Mouse (Mus musculus): ENCODE results near the gene Nup133. TPM values are rescaled to one million over a fixed set of nuclear protein-coding genes. Genes with fewer than 3 reads are reported as not detected.
"Not testable (repeated sequence)": the region's sequence is repeated elsewhere in the genome, so short reads cannot be mapped to it uniquely, and the experiment has no call there.

The Nup133 gene
- polyA plus RNA-seq, 1 experiment from 2014 or later = 34.5 TPM

- Histone ChIP-seq H3K36me3 (ENCODE audit: insufficient read depth, low read length) (no peaks in the 10 kb centered on the region), H3K9ac (replicated peaks; ENCODE audit: low read length) (peak overlapping the region; percentile 80; the same call in 1 of the 2 replicates), H3K27me3 (ENCODE audit: insufficient read depth, low read length) (no peaks in the 10 kb centered on the region), H3K9me3 (ENCODE audit: low read length) (no peaks in the 10 kb centered on the region), H3K27ac (ENCODE audit: low read length) (no peak overlapping the region), H3K4me2 (replicated peaks; ENCODE audit: low read depth, low read length) (peak overlapping the region; percentile 96), H3K4me1 (ENCODE audit: insufficient read depth, low read length) (peaks cover 20% of the 10 kb centered on the region), H3K4me3 (ENCODE audit: low read length) (peak overlapping the region; percentile 82)
- ATAC-seq (ENCODE audit: low FRiP score, low TSS enrichment) = no peak
- 20% methylated on average over 4 of the region's 4 CpGs for WGBS
These were observed 32.6 kb upstream of the Nup133 start for GRCm38 (mm10) chr8:123981674-123982073.

GRCm38 (mm10) chr8:123980239-123980638 is 31.2 kb upstream of the Nup133 start:
- Histone ChIP-seq H3K36me3 (ENCODE audit: insufficient read depth, low read length) (no peaks in the 10 kb centered on the region), H3K27ac (ENCODE audit: low read length) (no peak overlapping the region), H3K9ac (replicated peaks; ENCODE audit: low read length) (no peak overlapping the region), H3K9me3 (ENCODE audit: low read length) (no peaks in the 10 kb centered on the region), H3K27me3 (ENCODE audit: insufficient read depth, low read length) (no peaks in the 10 kb centered on the region), H3K4me1 (ENCODE audit: insufficient read depth, low read length) (peaks cover 20% of the 10 kb centered on the region), H3K4me2 (replicated peaks; ENCODE audit: low read depth, low read length) (no peak overlapping the region), H3K4me3 (ENCODE audit: low read length) (no peak overlapping the region)
- WGBS = 68% methylated on average over 4 of the region's 4 CpGs
- no peak for ATAC-seq (ENCODE audit: low FRiP score, low TSS enrichment)

GRCm38 (mm10) chr8:123978926-123979325 is 29.9 kb upstream of the Nup133 start:
- Histone ChIP-seq H3K9me3 (ENCODE audit: low read length) (no peaks in the 10 kb centered on the region), H3K27me3 (ENCODE audit: insufficient read depth, low read length) (no peaks in the 10 kb centered on the region), H3K27ac (ENCODE audit: low read length) (no peak overlapping the region; the same call in 1 of the 2 replicates), H3K9ac (replicated peaks; ENCODE audit: low read length) (0 out of 2 replicates have a peak overlapping the region, but pooled peaks have one; percentile 5), H3K4me3 (ENCODE audit: low read length) (no peak overlapping the region), H3K4me1 (ENCODE audit: insufficient read depth, low read length) (peaks cover 20% of the 10 kb centered on the region), H3K36me3 (ENCODE audit: insufficient read depth, low read length) (no peaks in the 10 kb centered on the region), H3K4me2 (replicated peaks; ENCODE audit: low read depth, low read length) (no peak overlapping the region)
- no peak for ATAC-seq (ENCODE audit: low FRiP score, low TSS enrichment)
- WGBS = 70% methylated on average over 8 of the region's 8 CpGs

- no peak for ATAC-seq (ENCODE audit: low FRiP score, low TSS enrichment)
- Histone ChIP-seq H3K4me1 (ENCODE audit: insufficient read depth, low read length) (peaks cover 16% of the 10 kb centered on the region), H3K4me3 (ENCODE audit: low read length) (no peak overlapping the region), H3K9me3 (ENCODE audit: low read length) (no peaks in the 10 kb centered on the region), H3K27me3 (ENCODE audit: insufficient read depth, low read length) (no peaks in the 10 kb centered on the region), H3K27ac (ENCODE audit: low read length) (peak overlapping the region; percentile 32; the same call in 1 of the 2 replicates), H3K4me2 (replicated peaks; ENCODE audit: low read depth, low read length) (no peak overlapping the region), H3K36me3 (ENCODE audit: insufficient read depth, low read length) (no peaks in the 10 kb centered on the region), H3K9ac (replicated peaks; ENCODE audit: low read length) (0 out of 2 replicates have a peak overlapping the region, but pooled peaks have one; percentile 5)
- 46% methylated on average over 14 of the region's 14 CpGs for WGBS
These were observed 29.2 kb upstream of the Nup133 start for GRCm38 (mm10) chr8:123978166-123978838.

- Histone ChIP-seq H3K9me3 (ENCODE audit: low read length) (no peaks in the 10 kb centered on the region), H3K4me2 (replicated peaks; ENCODE audit: low read depth, low read length) (no peak overlapping the region), H3K27ac (ENCODE audit: low read length) (no peak overlapping the region), H3K36me3 (ENCODE audit: insufficient read depth, low read length) (no peaks in the 10 kb centered on the region), H3K27me3 (ENCODE audit: insufficient read depth, low read length) (no peaks in the 10 kb centered on the region), H3K4me1 (ENCODE audit: insufficient read depth, low read length) (peaks cover 15% of the 10 kb centered on the region; the same call in 1 of the 2 replicates), H3K9ac (replicated peaks; ENCODE audit: low read length) (no peak overlapping the region), H3K4me3 (ENCODE audit: low read length) (no peak overlapping the region)
- 85% methylated on average over 4 of the region's 4 CpGs for WGBS
- ATAC-seq (ENCODE audit: low FRiP score, low TSS enrichment) = no peak
These were observed 28.4 kb upstream of the Nup133 start for GRCm38 (mm10) chr8:123977499-123977898.

- no peak for ATAC-seq (ENCODE audit: low FRiP score, low TSS enrichment)
These were observed 24.4 kb upstream of the Nup133 start for GRCm38 (mm10) chr8:123973495-123973894.

GRCm38 (mm10) chr8:123966896-123967295 is 17.8 kb upstream of the Nup133 start:
- no peaks in the 10 kb centered on the region for H3K27me3 ChIP-seq (ENCODE audit: insufficient read depth, low read length)
- no peak overlapping the region for H3K4me2 ChIP-seq (replicated peaks; ENCODE audit: low read depth, low read length)
- no peak overlapping the region for H3K4me3 ChIP-seq (ENCODE audit: low read length)
- H3K36me3 ChIP-seq (ENCODE audit: insufficient read depth, low read length) = peaks cover 6% of the 10 kb centered on the region
- H3K4me1 ChIP-seq (ENCODE audit: insufficient read depth, low read length) = no peaks in the 10 kb centered on the region
- 57% methylated on average over 2 of the region's 2 CpGs for WGBS
- no peak overlapping the region for H3K27ac ChIP-seq (ENCODE audit: low read length)
- no peak for ATAC-seq (ENCODE audit: low FRiP score, low TSS enrichment)
- no peak overlapping the region for H3K9ac ChIP-seq (replicated peaks; ENCODE audit: low read length)
- H3K9me3 ChIP-seq (ENCODE audit: low read length) = no peaks in the 10 kb centered on the region

More at GRCm38 (mm10) chr8:123973495-123973894, 24.4 kb upstream of the Nup133 start:
- Histone ChIP-seq H3K36me3 (ENCODE audit: insufficient read depth, low read length) (peaks cover 2% of the 10 kb centered on the region; the same call in 1 of the 2 replicates), H3K4me1 (ENCODE audit: insufficient read depth, low read length) (no peaks in the 10 kb centered on the region), H3K4me3 (ENCODE audit: low read length) (no peak overlapping the region), H3K27me3 (ENCODE audit: insufficient read depth, low read length) (no peaks in the 10 kb centered on the region), H3K27ac (ENCODE audit: low read length) (no peak overlapping the region), H3K4me2 (replicated peaks; ENCODE audit: low read depth, low read length) (no peak overlapping the region), H3K9ac (replicated peaks; ENCODE audit: low read length) (no peak overlapping the region), H3K9me3 (ENCODE audit: low read length) (no peaks in the 10 kb centered on the region)
- WGBS = 57% methylated on average over 1 of the region's 1 CpGs

- no peak overlapping the region for H3K4me2 ChIP-seq (replicated peaks; ENCODE audit: low read depth, low read length)
- no peaks in the 10 kb centered on the region for H3K27me3 ChIP-seq (ENCODE audit: insufficient read depth, low read length)
- no peak overlapping the region for H3K9ac ChIP-seq (replicated peaks; ENCODE audit: low read length)
- 76% methylated on average over 1 of the region's 1 CpGs for WGBS
- no peaks in the 10 kb centered on the region for H3K9me3 ChIP-seq (ENCODE audit: low read length)
- H3K4me1 ChIP-seq (ENCODE audit: insufficient read depth, low read length) = no peaks in the 10 kb centered on the region
- no peak overlapping the region for H3K27ac ChIP-seq (ENCODE audit: low read length)
- no peak for ATAC-seq (ENCODE audit: low FRiP score, low TSS enrichment)
- H3K36me3 ChIP-seq (ENCODE audit: insufficient read depth, low read length) = peaks cover 24% of the 10 kb centered on the region
- no peak overlapping the region for H3K4me3 ChIP-seq (ENCODE audit: low read length)
These were observed 12.3 kb upstream of the Nup133 start for GRCm38 (mm10) chr8:123961371-123961770.

- not testable (repeated sequence) for H3K4me1 ChIP-seq (ENCODE audit: insufficient read depth, low read length); H3K9me3 ChIP-seq (ENCODE audit: low read length); H3K4me2 ChIP-seq (replicated peaks; ENCODE audit: low read depth, low read length); ATAC-seq (ENCODE audit: low FRiP score, low TSS enrichment); H3K27ac ChIP-seq (ENCODE audit: low read length); H3K9ac ChIP-seq (replicated peaks; ENCODE audit: low read length); H3K27me3 ChIP-seq (ENCODE audit: insufficient read depth, low read length); H3K4me3 ChIP-seq (ENCODE audit: low read length)
- peaks cover 24% of the 10 kb centered on the region for H3K36me3 ChIP-seq (ENCODE audit: insufficient read depth, low read length)
- WGBS = 78% methylated on average over 5 of the region's 5 CpGs
These were observed 11.5 kb upstream of the Nup133 start for GRCm38 (mm10) chr8:123960556-123960955.

GRCm38 (mm10) chr8:123960056-123960455 is 11.0 kb upstream of the Nup133 start:
- no peak overlapping the region for H3K27ac ChIP-seq (ENCODE audit: low read length)
- no peak overlapping the region for H3K4me2 ChIP-seq (replicated peaks; ENCODE audit: low read depth, low read length)
- peaks cover 24% of the 10 kb centered on the region for H3K36me3 ChIP-seq (ENCODE audit: insufficient read depth, low read length)
- H3K27me3 ChIP-seq (ENCODE audit: insufficient read depth, low read length) = no peaks in the 10 kb centered on the region
- no peaks in the 10 kb centered on the region for H3K9me3 ChIP-seq (ENCODE audit: low read length)
- H3K9ac ChIP-seq (replicated peaks; ENCODE audit: low read length) = no peak overlapping the region
- ATAC-seq (ENCODE audit: low FRiP score, low TSS enrichment) = no peak
- no peak overlapping the region for H3K4me3 ChIP-seq (ENCODE audit: low read length)
- 88% methylated on average over 9 of the region's 9 CpGs for WGBS
- H3K4me1 ChIP-seq (ENCODE audit: insufficient read depth, low read length) = no peaks in the 10 kb centered on the region

Measured in kidney, embryonic 16.5 days (tissue).